Mouse (Mus musculus): ENCODE measurements around the gene Tnfsf15. TPM values are rescaled to one million over a fixed set of nuclear protein-coding genes. Genes with fewer than 3 reads are reported as not detected.

Gene Tnfsf15
- polyA plus RNA-seq, 2 experiments = 0.02 to 0.08 TPM

DNA sequence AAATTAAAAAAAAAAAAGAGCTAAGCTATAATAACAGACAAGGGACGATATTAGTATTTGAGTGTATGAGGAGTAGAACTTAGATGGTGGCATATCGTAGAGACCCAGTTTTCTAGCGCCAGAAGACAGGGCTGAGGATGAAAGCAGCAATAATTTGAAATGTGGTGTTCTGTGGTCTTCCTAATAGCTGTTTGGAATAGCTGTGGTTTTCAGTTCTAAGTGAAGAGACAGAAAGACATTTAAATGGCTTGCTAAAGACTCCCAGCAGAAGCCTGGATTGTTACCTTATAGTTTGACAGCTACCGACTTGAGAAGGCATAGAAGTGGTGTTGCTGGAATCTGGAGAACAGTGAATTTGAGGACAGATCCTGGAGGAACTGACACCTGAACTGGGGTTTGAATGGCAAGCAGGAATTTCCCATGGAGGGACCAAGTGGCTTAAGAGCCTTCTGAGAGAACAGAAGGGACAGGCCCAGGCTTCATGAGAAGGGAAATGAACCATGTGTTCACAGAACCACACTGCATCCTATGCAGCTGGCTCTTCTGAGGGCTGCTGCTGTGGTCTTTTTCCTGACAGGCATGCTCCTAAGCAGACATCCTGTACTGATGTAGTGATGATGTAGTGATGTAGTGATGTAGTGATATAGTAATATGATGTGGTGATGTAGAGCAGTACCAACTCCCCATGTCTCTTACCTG, 42.8 kb downstream of the Tnfsf15 start:
- no peak overlapping the region for H3K27ac ChIP-seq
- TF ChIP-seq EP300 (IDR thresholded peaks at IDR 0.05; ENCODE audit: low read depth) = no peak
- no peak for TF ChIP-seq CTCF (IDR thresholded peaks at IDR 0.05; ENCODE audit: low read depth)
- H3K9me3 ChIP-seq (ENCODE audit: control insufficient read depth, low read length) = no peaks in the 10 kb centered on the region
- H3K27me3 ChIP-seq (ENCODE audit: control insufficient read depth, insufficient read depth, low read length) = no peaks in the 10 kb centered on the region
- WGBS (ENCODE audit: insufficient replicate concordance) = 59% methylated on average over 4 of the region's 4 CpGs
- no peak overlapping the region for H3K9ac ChIP-seq (replicated peaks)
- DNase-seq (ENCODE audit: low read depth in 3 of 3, low spot score in 3 of 3) (no peak), ATAC-seq (ENCODE audit: insufficient read depth) (no peak)
- no peaks in the 10 kb centered on the region for H3K36me3 ChIP-seq (replicated peaks; ENCODE audit: control insufficient read depth, insufficient read depth, low read depth)
- no peak overlapping the region for H3K4me2 ChIP-seq (ENCODE audit: low read depth)
- H3K4me3 ChIP-seq (ENCODE audit: insufficient read depth in 1 of 2, low read depth in 2 of 2, low read length in 2 of 2) = no peak overlapping the region
- no peaks in the 10 kb centered on the region for H3K4me1 ChIP-seq (replicated peaks; ENCODE audit: control insufficient read depth in 2 of 2, insufficient read depth in 2 of 2, low read length in 1 of 2)

DNA sequence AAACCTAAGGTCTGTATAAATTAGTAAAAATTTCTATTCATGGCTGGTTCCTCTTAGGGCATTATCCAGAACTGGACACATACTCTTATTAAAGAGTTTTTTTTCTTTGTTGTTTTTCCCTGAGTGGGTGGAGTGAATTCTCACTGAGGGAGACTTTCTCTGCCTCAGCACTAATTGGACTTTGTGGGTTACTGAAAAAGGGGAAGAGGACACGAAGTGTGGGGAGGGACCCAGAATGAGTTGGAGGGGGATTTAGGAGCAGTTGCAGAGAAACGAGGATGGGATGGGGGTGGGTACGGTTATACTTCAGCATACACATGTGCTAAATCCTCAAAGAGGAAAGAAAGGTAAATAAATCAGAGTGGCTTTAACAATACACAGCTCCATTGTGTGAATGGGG, 45.2 kb downstream of the Tnfsf15 start:
- no peaks in the 10 kb centered on the region for H3K27me3 ChIP-seq (ENCODE audit: control insufficient read depth, insufficient read depth, low read length)
- no peaks in the 10 kb centered on the region for H3K36me3 ChIP-seq (replicated peaks; ENCODE audit: control insufficient read depth, insufficient read depth, low read depth)
- no peak overlapping the region for H3K4me2 ChIP-seq (ENCODE audit: low read depth)
- H3K4me3 ChIP-seq (ENCODE audit: insufficient read depth in 1 of 2, low read depth in 2 of 2, low read length in 2 of 2) = no peak overlapping the region
- DNase-seq (ENCODE audit: low read depth in 3 of 3, low spot score in 3 of 3) (no peak), ATAC-seq (ENCODE audit: insufficient read depth) (no peak)
- no peak overlapping the region for H3K9ac ChIP-seq (replicated peaks)
- no peak for TF ChIP-seq EP300 (IDR thresholded peaks at IDR 0.05; ENCODE audit: low read depth)
- TF ChIP-seq CTCF (IDR thresholded peaks at IDR 0.05; ENCODE audit: low read depth) = no peak
- no peak overlapping the region for H3K27ac ChIP-seq
- WGBS (ENCODE audit: insufficient replicate concordance) = 19% methylated on average over 3 of the region's 3 CpGs
- H3K9me3 ChIP-seq (ENCODE audit: control insufficient read depth, low read length) = no peaks in the 10 kb centered on the region
- H3K4me1 ChIP-seq (replicated peaks; ENCODE audit: control insufficient read depth in 2 of 2, insufficient read depth in 2 of 2, low read length in 1 of 2) = no peaks in the 10 kb centered on the region

DNA sequence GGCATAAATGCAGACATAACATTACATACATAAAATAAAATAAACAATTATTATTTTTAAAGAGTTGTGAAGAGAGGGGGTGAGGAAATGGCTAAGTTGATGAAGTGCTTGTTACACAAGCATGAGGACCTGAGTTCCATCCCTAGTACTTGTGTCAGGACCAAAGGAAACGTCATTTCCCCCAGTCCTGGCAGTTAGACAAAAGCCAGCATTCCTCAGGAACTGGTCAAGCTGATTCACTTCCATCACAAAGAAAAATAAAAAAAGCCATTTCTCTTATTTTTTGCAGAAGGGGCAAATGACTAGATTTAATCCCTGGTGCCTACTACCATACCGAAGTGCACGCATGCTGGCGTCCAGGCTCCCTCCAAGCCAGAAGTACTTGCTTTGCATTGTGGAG, 48.0 kb downstream of the Tnfsf15 start:
- no peaks in the 10 kb centered on the region for H3K27me3 ChIP-seq (ENCODE audit: control insufficient read depth, insufficient read depth, low read length)
- H3K27ac ChIP-seq = no peak overlapping the region
- H3K4me1 ChIP-seq (replicated peaks; ENCODE audit: control insufficient read depth in 2 of 2, insufficient read depth in 2 of 2, low read length in 1 of 2) = no peaks in the 10 kb centered on the region
- no peaks in the 10 kb centered on the region for H3K36me3 ChIP-seq (replicated peaks; ENCODE audit: control insufficient read depth, insufficient read depth, low read depth)
- WGBS (ENCODE audit: insufficient replicate concordance) = 69% methylated on average over 4 of the region's 4 CpGs
- no peak overlapping the region for H3K4me3 ChIP-seq (ENCODE audit: insufficient read depth in 1 of 2, low read depth in 2 of 2, low read length in 2 of 2)
- DNase-seq (ENCODE audit: low read depth in 3 of 3, low spot score in 3 of 3) (no peak), ATAC-seq (ENCODE audit: insufficient read depth) (no peak)
- H3K9ac ChIP-seq (replicated peaks) = no peak overlapping the region
- H3K4me2 ChIP-seq (ENCODE audit: low read depth) = no peak overlapping the region
- H3K9me3 ChIP-seq (ENCODE audit: control insufficient read depth, low read length) = no peaks in the 10 kb centered on the region
- no peak for TF ChIP-seq EP300 (IDR thresholded peaks at IDR 0.05; ENCODE audit: low read depth)
- no peak for TF ChIP-seq CTCF (IDR thresholded peaks at IDR 0.05; ENCODE audit: low read depth)

- ATAC-seq (ENCODE audit: insufficient read depth) = no peak
Observed at GRCm38 (mm10) chr4:63692351-63692750, 52.6 kb downstream of the Tnfsf15 start.

GRCm38 (mm10) chr4:63687429-63687828, 57.5 kb downstream of the Tnfsf15 start:
- no peak overlapping the region for H3K4me3 ChIP-seq (ENCODE audit: insufficient read depth in 1 of 2, low read depth in 2 of 2, low read length in 2 of 2)
- no peak overlapping the region for H3K27ac ChIP-seq
- DNase-seq (ENCODE audit: low read depth in 3 of 3, low spot score in 3 of 3) (no peak), ATAC-seq (ENCODE audit: insufficient read depth) (no peak)
- 69% methylated on average over 8 of the region's 8 CpGs for WGBS (ENCODE audit: insufficient replicate concordance)
- H3K9ac ChIP-seq (replicated peaks) = no peak overlapping the region
- TF ChIP-seq EP300 (IDR thresholded peaks at IDR 0.05; ENCODE audit: low read depth) (no peak), CTCF (IDR thresholded peaks at IDR 0.05; ENCODE audit: low read depth) (no peak)
- no peak overlapping the region for H3K4me2 ChIP-seq (ENCODE audit: low read depth)
- H3K27me3 ChIP-seq (ENCODE audit: control insufficient read depth, insufficient read depth, low read length) = no peaks in the 10 kb centered on the region
- H3K9me3 ChIP-seq (ENCODE audit: control insufficient read depth, low read length) = no peaks in the 10 kb centered on the region
- H3K36me3 ChIP-seq (replicated peaks; ENCODE audit: control insufficient read depth, insufficient read depth, low read depth) = no peaks in the 10 kb centered on the region
- no peaks in the 10 kb centered on the region for H3K4me1 ChIP-seq (replicated peaks; ENCODE audit: control insufficient read depth in 2 of 2, insufficient read depth in 2 of 2, low read length in 1 of 2)

More at GRCm38 (mm10) chr4:63692351-63692750, 52.6 kb downstream of the Tnfsf15 start:
- Histone ChIP-seq H3K4me3 (ENCODE audit: insufficient read depth in 1 of 2, low read depth in 2 of 2, low read length in 2 of 2) (no peak overlapping the region), H3K27ac (no peak overlapping the region), H3K36me3 (replicated peaks; ENCODE audit: control insufficient read depth, insufficient read depth, low read depth) (no peaks in the 10 kb centered on the region), H3K9me3 (ENCODE audit: control insufficient read depth, low read length) (no peaks in the 10 kb centered on the region), H3K9ac (replicated peaks) (no peak overlapping the region), H3K4me2 (ENCODE audit: low read depth) (no peak overlapping the region), H3K4me1 (replicated peaks; ENCODE audit: control insufficient read depth in 2 of 2, insufficient read depth in 2 of 2, low read length in 1 of 2) (no peaks in the 10 kb centered on the region), H3K27me3 (ENCODE audit: control insufficient read depth, insufficient read depth, low read length) (no peaks in the 10 kb centered on the region)
- no peak for DNase-seq (ENCODE audit: low read depth in 3 of 3, low spot score in 3 of 3)
- TF ChIP-seq CTCF (IDR thresholded peaks at IDR 0.05; ENCODE audit: low read depth) = no peak
- TF ChIP-seq EP300 (IDR thresholded peaks at IDR 0.05; ENCODE audit: low read depth) = no peak
